Mouse (Mus musculus) hindbrain, embryonic 15.5 days (tissue): Measurements from ENCODE around the gene Dchs2. TPM values are rescaled to one million over a fixed set of nuclear protein-coding genes. Genes with fewer than 3 reads are reported as not detected.
"Not testable (repeated sequence)": the region's sequence is repeated elsewhere in the genome, so short reads cannot be mapped to it uniquely, and the experiment has no call there.

ENCODE experiments used
- ATAC-seq: fragments of 200-750 bp; cut with Nextera tagmentation; 2 replicates; pipeline ENCODE4 v1.8.0; 2017; ENCODE audit warnings: low read depth, moderate number of reproducible peaks, moderate TSS enrichment; ENCODE audit not compliant: low FRiP score
- H3K27ac ChIP-seq: fragments of 300-500 bp; sonication (generic); replicated peaks from 2 replicates; pipeline ENCODE4 v1.5.1; 2015; ENCODE audit warnings: mild to moderate bottlenecking, inconsistent platforms
- H3K27me3 ChIP-seq: fragments of 300-500 bp; sonication (generic); 2 replicates; pipeline ENCODE4 v1.6.1; 2015; ENCODE audit warnings: control low read depth, inconsistent platforms
- H3K36me3 ChIP-seq: fragments of 300-500 bp; sonication (generic); 2 replicates; pipeline ENCODE4 v1.6.1; 2015; ENCODE audit warnings: control low read depth, inconsistent platforms
- H3K4me1 ChIP-seq: fragments of 300-500 bp; sonication (generic); replicated peaks from 2 replicates; pipeline ENCODE4 v1.6.1; 2015; ENCODE audit warnings: control low read depth, inconsistent platforms
- H3K4me2 ChIP-seq: fragments of 300-500 bp; sonication (generic); 2 replicates; pipeline ENCODE4 v1.6.1; 2015; ENCODE audit warnings: moderate library complexity, mild to moderate bottlenecking, inconsistent platforms
- H3K4me3 ChIP-seq: fragments of 300-500 bp; sonication (generic); 2 replicates; pipeline ENCODE4 v1.5.1; 2015; ENCODE audit warnings: mild to moderate bottlenecking, inconsistent platforms
- H3K9ac ChIP-seq: fragments of 300-500 bp; sonication (generic); 2 replicates; pipeline ENCODE4 v1.6.1; 2015; ENCODE audit warnings: inconsistent platforms
- H3K9me3 ChIP-seq: fragments of 300-500 bp; sonication (generic); 2 replicates; pipeline ENCODE4 v1.6.1; 2016; ENCODE audit warnings: control low read depth, inconsistent platforms
- WGBS: fragments of 180-500 bp; shearing (Covaris S2); methylation state at CpG from one replicate; pipeline ENCODE4 v1.1.7; 2015; 5-methylcytosine and 5-hydroxymethylcytosine counted together
- polyA plus RNA-seq: library from polyadenylated mRNA; unstranded; fragments of >200 nt; fragmentation: Nextera tagmentation; extraction: Ambion mirVana; gene quantifications from 2 replicates; pipeline ENCODE4 v1.2.1, GENCODE M21; 2015

The Dchs2 gene
- polyA plus RNA-seq, 1 experiment from 2014 or later, result 0.97 TPM

DNA sequence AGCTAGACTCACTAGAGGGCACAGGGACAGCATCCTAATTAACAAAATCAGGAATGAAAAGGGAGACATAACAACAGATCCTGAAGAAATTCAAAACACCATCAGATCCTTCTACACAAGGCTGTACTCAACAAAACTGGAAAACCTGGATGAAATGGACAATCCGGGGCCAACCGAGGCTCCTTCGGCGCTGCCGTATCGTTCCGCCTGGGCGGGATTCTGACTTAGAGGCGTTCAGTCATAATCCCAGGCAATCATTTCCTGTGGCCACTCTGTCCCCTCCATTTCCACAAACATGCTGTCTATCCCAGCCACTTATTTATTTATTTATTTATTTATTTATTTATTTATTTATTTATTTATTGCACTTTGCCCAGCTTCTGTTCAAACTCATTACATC lies 3.8 kb upstream of the Dchs2 start:
- ATAC-seq, result not testable (repeated sequence)

DNA sequence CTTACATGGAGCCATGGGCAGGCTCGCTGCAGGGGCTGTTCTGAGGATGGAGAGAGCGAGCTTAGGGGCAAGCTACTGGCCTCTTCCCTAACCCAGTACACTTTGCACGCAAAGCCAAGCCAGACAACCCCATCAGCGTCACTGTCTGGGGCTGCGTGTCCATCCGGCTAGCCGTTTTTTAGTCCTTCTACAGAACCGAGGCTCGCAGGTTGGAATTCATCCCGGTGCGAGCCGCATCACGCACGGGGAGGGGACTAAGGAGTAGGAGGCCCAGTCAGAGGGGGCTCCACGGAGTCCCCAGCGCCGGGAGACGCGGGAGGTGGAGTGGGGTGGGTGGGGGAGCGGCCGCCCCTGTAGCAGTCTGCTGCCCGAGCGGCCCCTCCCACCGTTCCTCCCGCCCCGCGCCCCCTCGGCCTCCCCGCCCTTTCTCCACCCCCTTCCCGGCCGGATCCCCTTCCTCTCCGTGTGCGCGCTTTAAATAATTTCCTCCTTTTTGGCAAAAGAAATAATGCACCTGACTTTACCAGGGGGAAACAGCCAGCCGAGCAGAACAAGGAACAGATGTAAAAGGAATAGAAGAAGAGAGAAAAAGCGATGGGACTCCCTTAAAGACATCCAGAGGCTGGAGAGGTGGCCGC lies 541 bp upstream of the Dchs2 start:
- Histone ChIP-seq H3K4me3 (peak overlapping the region; percentile 61), H3K9ac (peak overlapping the region; percentile 48), H3K27ac (peak overlapping the region; percentile 54), H3K27me3 (peaks cover 32% of the 10 kb centered on the region), H3K36me3 (no peaks in the 10 kb centered on the region), H3K4me2 (peak overlapping the region; percentile 92), H3K9me3 (no peaks in the 10 kb centered on the region), H3K4me1 (peaks cover 34% of the 10 kb centered on the region)
- peak; percentile 80 for ATAC-seq
- under 1% methylated on average over 34 of the region's 37 CpGs for WGBS

More for the DNA sequence above, 3.8 kb upstream of the Dchs2 start:
- H3K4me2 ChIP-seq, H3K27ac ChIP-seq, H3K4me3 ChIP-seq, H3K36me3 ChIP-seq, H3K9ac ChIP-seq, H3K9me3 ChIP-seq: not testable (repeated sequence)
- 96% methylated on average over 9 of the region's 9 CpGs for WGBS
- Histone ChIP-seq H3K27me3 (0 out of 2 replicates have a peak, but pooled peaks cover 12% of the 10 kb centered on the region), H3K4me1 (peaks cover 24% of the 10 kb centered on the region)

DNA sequence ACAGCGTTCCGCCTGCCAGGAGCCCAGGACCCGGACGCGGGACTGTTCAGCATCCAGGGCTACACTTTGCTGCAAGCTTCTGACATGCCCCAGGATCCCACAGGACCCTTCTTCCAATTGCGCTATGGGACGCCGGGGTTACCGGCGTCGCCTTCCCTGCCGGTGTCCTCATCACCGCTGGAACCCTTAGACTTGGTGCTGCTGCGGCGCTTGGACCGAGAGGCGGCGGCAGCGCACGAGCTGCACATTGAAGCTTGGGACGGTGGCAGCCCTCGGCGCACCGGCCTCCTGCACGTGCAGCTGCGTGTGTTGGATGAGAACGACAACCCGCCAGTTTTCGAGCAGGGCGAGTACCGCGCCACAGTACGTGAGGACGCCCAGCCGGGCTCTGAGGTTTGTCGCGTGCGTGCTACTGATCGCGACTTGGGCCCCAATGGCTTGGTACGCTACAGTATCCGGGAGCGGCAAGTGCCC lies 738 bp downstream of the Dchs2 start:
- H3K27ac ChIP-seq, result no peak overlapping the region
- no peaks in the 10 kb centered on the region for H3K36me3 ChIP-seq
- H3K9ac ChIP-seq, result peak overlapping the region; percentile 48
- H3K4me2 ChIP-seq, result peak overlapping the region; percentile 92
- H3K27me3 ChIP-seq, result peaks cover 32% of the 10 kb centered on the region
- H3K4me1 ChIP-seq, result peaks cover 34% of the 10 kb centered on the region
- H3K4me3 ChIP-seq, result peak overlapping the region; percentile 61
- ATAC-seq, result peak; percentile 40; the same call in 1 of the 2 replicates
- under 1% methylated on average over 43 of the region's 43 CpGs for WGBS
- no peaks in the 10 kb centered on the region for H3K9me3 ChIP-seq

DNA sequence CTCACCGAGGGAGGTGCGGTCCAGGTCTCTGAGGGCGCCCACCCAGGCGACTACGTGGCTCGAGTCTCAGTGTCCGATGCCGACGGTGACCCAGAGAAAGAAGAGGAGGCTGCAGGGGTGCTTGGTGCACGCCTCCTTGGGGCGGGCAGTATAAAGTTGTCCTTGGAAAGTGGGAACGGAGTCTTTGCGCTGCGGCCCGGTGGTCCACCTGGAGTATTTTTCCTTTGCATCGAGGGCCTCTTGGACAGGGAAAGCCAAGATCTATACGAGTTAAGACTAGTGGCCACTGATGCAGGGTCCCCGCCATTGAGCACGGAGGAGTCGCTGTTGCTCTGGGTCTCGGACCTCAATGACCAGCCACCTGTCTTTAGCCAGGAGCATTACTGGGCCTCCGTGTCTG lies 1.4 kb downstream of the Dchs2 start:
- Histone ChIP-seq H3K27me3 (peaks cover 32% of the 10 kb centered on the region), H3K9ac (peak overlapping the region; percentile 48; the same call in 1 of the 2 replicates), H3K27ac (no peak overlapping the region), H3K4me1 (peaks cover 34% of the 10 kb centered on the region), H3K36me3 (no peaks in the 10 kb centered on the region), H3K9me3 (no peaks in the 10 kb centered on the region), H3K4me3 (peak overlapping the region; percentile 61), H3K4me2 (peak overlapping the region; percentile 92)
- WGBS, result 3% methylated on average over 22 of the region's 22 CpGs
- no peak for ATAC-seq

DNA sequence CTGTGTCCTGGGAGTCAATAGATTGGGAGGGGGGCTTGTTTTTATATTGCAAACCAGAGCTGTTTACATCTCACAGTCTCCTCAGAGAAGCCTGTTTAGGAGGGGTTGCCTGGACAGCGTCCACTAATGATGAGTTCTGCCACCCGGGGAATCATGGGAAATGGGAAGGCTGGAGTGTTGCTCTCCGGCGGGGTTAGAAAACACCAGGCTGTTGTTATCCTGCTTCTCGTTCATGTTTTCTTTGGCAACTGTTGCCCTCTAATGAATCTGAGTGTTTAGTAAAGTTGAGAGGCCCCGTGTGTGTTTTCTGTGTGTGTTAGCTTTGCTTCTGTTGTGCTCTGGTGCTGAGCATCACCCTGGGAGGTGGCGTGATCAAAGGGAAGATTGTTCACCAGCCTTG lies 8.7 kb downstream of the Dchs2 start:
- no peaks in the 10 kb centered on the region for H3K36me3 ChIP-seq
- no peak overlapping the region for H3K9ac ChIP-seq
- WGBS, result 50% methylated on average over 7 of the region's 7 CpGs
- H3K27ac ChIP-seq, result no peak overlapping the region
- peak overlapping the region; percentile 5; the same call in 1 of the 2 replicates for H3K4me2 ChIP-seq
- H3K4me3 ChIP-seq, result no peak overlapping the region
- 0 out of 2 replicates have a peak, but pooled peaks cover 3% of the 10 kb centered on the region for H3K27me3 ChIP-seq
- no peak for ATAC-seq
- no peaks in the 10 kb centered on the region for H3K9me3 ChIP-seq
- H3K4me1 ChIP-seq, result 0 out of 2 replicates have a peak, but pooled peaks cover 5% of the 10 kb centered on the region

DNA sequence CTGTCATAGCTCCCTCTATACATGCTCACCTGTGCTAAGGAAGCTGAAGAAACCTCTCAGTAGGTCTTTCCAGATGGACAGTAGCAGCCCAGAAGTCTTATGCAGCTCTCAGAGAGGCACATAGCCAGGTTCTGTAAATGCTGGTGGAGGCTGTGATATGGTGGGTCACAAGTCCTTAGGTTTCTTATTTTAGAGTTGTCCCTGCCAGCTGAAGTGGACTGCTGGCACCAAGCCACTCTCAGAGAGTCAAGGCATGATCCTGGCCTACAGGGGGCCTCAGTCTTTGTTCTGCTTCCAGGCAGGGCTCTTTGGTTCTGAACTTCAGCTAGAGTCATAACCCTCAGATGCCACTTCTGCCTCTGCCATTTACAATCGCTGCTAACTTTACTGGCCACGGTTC lies 11.1 kb downstream of the Dchs2 start:
- Histone ChIP-seq H3K4me3 (no peak overlapping the region), H3K4me1 (0 out of 2 replicates have a peak, but pooled peaks cover 5% of the 10 kb centered on the region), H3K9me3 (no peaks in the 10 kb centered on the region), H3K4me2 (no peak overlapping the region), H3K9ac (no peak overlapping the region), H3K36me3 (no peaks in the 10 kb centered on the region), H3K27ac (no peak overlapping the region), H3K27me3 (no peaks in the 10 kb centered on the region)
- no peak for ATAC-seq
- WGBS, result 86% methylated on average over 2 of the region's 2 CpGs

DNA sequence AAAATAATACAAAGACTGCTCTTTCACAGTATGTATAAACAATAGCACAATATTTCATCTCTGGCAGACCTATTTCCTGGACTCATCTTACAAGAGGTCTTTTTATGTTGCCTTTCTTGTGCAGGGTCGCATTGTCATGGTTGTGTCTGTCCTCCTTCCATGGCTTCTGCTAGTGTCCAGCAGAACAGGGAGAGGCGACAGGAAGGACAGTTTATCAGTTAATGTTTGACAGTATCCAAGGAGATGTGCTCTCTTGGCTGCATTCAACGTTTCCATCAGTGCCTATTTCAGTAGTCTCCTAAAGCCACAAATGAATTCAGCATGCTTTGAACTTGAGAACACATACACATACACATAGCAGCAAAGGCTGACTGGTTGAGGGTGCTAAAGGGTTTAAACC lies 17.9 kb downstream of the Dchs2 start:
- 60% methylated on average over 3 of the region's 3 CpGs for WGBS
- Histone ChIP-seq H3K36me3 (no peaks in the 10 kb centered on the region), H3K4me3 (no peak overlapping the region), H3K4me2 (no peak overlapping the region), H3K27ac (no peak overlapping the region), H3K4me1 (peaks cover 2% of the 10 kb centered on the region; the same call in 1 of the 2 replicates), H3K27me3 (no peaks in the 10 kb centered on the region), H3K9me3 (no peaks in the 10 kb centered on the region), H3K9ac (no peak overlapping the region)
- ATAC-seq, result no peak

DNA sequence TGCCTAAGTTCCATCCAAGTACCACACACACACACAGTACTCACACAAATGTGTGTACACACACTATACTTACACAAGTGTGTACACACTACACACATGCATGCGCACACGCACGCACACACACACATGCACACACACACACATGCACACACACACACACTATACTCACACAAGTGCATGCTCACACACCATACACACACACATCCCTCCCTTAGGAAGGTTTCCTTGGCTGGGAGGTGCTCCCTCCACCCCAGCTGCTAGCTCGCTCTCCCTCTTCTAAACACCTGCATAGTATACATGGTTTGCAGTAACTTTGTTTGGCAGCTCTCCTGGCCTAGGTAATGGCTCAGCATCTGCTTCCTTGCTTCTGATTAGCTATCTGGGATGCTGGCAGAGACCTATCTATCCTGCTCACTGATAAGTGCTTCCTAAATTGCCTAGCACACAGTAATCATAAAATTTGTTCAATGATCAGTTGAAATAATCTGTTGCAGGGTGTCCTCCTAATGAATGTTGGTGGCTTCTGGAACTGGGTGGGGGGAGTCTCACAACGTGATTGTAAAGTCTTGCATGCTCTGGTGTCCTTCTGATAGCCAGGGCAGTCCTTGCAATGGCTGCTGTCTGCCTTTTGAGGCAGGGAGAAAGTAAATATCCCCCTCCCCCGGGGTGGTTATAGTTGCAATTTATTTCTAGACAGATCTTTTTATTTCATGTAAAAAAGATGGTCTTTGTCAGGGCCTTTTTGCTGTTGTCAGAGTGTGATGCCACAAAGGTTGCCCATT lies 19.7 kb downstream of the Dchs2 start:
- 0 out of 2 replicates have a peak overlapping the region, but pooled peaks have one; percentile 36 for H3K27ac ChIP-seq
- no peaks in the 10 kb centered on the region for H3K9me3 ChIP-seq
- H3K9ac ChIP-seq, result no peak overlapping the region
- no peaks in the 10 kb centered on the region for H3K36me3 ChIP-seq
- H3K4me1 ChIP-seq, result peaks cover 2% of the 10 kb centered on the region; the same call in 1 of the 2 replicates
- 68% methylated on average over 6 of the region's 6 CpGs for WGBS
- no peak overlapping the region for H3K4me2 ChIP-seq
- ATAC-seq, result peak; percentile 54; the same call in 1 of the 2 replicates
- H3K4me3 ChIP-seq, result no peak overlapping the region
- no peaks in the 10 kb centered on the region for H3K27me3 ChIP-seq

DNA sequence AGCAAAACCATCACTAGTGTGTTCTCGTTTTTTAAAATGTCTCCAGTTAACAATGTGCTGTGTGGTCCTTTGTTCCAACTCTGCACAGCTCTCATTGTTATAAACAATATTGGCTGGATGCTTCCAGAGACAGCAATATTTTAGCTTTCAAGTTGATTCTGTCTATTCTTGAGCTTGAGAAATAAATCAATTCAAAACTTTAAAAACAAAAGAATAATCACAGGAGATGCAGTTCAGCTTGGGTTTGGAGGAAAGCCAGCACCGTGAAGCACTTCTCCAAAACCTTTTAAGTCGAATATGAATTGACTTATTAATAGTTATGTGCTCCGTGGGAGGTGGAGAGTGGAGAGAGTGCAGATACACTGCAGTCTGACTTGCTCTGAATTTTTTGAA lies 20.3 kb downstream of the Dchs2 start:
- Histone ChIP-seq H3K27ac (0 out of 2 replicates have a peak overlapping the region, but pooled peaks have one; percentile 36), H3K4me1 (peaks cover 2% of the 10 kb centered on the region; the same call in 1 of the 2 replicates), H3K36me3 (no peaks in the 10 kb centered on the region), H3K4me3 (no peak overlapping the region), H3K27me3 (no peaks in the 10 kb centered on the region), H3K9me3 (no peaks in the 10 kb centered on the region), H3K9ac (no peak overlapping the region), H3K4me2 (no peak overlapping the region)
- 11% methylated on average over 4 of the region's 4 CpGs for WGBS
- no peak for ATAC-seq

DNA sequence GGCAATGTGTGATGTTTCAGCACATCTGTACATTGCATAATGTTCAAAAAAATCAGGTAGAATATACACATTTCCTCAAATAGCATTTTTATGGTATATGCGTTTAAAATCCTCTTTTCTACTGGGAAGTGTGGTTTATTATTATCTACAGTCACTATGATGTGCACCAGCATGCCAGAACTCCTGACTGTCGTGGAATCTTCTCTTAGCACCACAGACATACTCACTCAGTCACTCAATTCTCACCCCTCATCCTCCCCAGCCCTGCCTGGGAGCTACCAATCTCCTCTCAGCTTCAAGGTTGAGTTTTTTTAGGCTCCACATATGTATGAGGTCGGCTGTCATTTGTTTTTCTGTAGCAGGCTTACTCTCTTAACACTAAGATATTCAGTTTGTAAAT lies 20.8 kb downstream of the Dchs2 start:
- no peak overlapping the region for H3K9ac ChIP-seq
- no peak overlapping the region for H3K4me3 ChIP-seq
- H3K4me1 ChIP-seq, result peaks cover 2% of the 10 kb centered on the region; the same call in 1 of the 2 replicates
- no peaks in the 10 kb centered on the region for H3K27me3 ChIP-seq
- no peaks in the 10 kb centered on the region for H3K9me3 ChIP-seq
- no peak overlapping the region for H3K27ac ChIP-seq
- no peak for ATAC-seq
- H3K36me3 ChIP-seq, result no peaks in the 10 kb centered on the region
- 60% methylated on average over 3 of the region's 3 CpGs for WGBS
- H3K4me2 ChIP-seq, result no peak overlapping the region

DNA sequence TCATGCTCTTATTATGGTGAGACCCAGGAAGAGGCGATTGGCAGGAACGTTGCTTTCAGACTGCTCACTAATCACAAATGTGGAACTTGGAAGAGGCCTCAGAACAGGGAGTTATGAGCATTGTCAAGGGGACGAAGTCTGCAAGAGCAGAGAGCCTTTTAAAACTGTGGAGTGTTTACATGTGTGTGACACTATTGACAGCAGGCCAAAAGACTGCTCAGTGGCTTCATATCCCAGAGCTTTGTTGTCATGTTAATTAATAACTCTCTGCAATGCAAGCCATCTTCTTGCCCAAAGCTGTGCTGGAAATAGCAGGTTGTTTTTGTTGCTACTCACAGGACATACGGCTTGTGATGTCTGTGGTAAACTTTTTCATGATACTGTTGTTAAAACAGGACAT lies 27.9 kb downstream of the Dchs2 start:
- Histone ChIP-seq H3K27me3 (no peaks in the 10 kb centered on the region), H3K9me3 (no peaks in the 10 kb centered on the region), H3K9ac (no peak overlapping the region), H3K27ac (no peak overlapping the region), H3K4me3 (no peak overlapping the region), H3K36me3 (no peaks in the 10 kb centered on the region), H3K4me2 (no peak overlapping the region), H3K4me1 (peaks cover 12% of the 10 kb centered on the region; the same call in 1 of the 2 replicates)
- WGBS, result 14% methylated on average over 4 of the region's 4 CpGs
- ATAC-seq, result peak; percentile 30; the same call in 1 of the 2 replicates

DNA sequence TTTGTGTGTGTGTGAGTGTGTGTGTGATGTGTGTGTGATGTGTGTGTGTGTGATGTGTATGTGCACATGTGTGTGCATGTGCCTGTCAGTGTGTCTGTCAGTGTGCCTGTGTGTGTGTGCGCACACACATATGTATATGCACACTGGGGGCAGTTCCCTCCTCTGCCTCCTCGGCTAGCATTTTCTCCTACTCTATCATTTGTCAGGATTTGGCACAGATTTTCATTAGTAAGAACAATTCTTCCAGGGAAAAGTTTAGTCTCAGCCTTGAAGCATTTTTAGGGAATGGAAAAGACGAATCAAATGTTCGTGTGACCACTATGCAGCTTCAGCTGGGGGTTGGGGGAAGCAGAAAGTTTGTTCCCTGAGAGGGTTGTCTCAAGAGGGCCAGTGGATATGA lies 28.4 kb downstream of the Dchs2 start:
- Histone ChIP-seq H3K4me1 (peaks cover 12% of the 10 kb centered on the region; the same call in 1 of the 2 replicates), H3K4me3 (no peak overlapping the region), H3K4me2 (no peak overlapping the region), H3K36me3 (no peaks in the 10 kb centered on the region), H3K27ac (no peak overlapping the region), H3K27me3 (no peaks in the 10 kb centered on the region), H3K9ac (no peak overlapping the region), H3K9me3 (no peaks in the 10 kb centered on the region)
- no peak for ATAC-seq
- 69% methylated on average over 4 of the region's 4 CpGs for WGBS
